Mouse (Mus musculus) testis, adult 2 months (tissue): ENCODE measurements around the gene Pbx3. TPM values are rescaled to one million over a fixed set of nuclear protein-coding genes. Genes with fewer than 3 reads are reported as not detected.

Source experiments
- H3K27ac ChIP-seq: fragments of 200-500 bp; 2 replicates; pipeline ENCODE4 v1.5.1; 2012; ENCODE audit warnings: low read depth, low read length; ENCODE audit not compliant: control insufficient read depth, insufficient read depth
- H3K27me3 ChIP-seq: fragments of 200-500 bp; 2 replicates; pipeline ENCODE4 v1.6.1; 2012; ENCODE audit warnings: mild to moderate bottlenecking, low read length, moderate library complexity; ENCODE audit not compliant: control insufficient read depth, insufficient read depth
- H3K36me3 ChIP-seq: fragments of 200-500 bp; 2 replicates; pipeline ENCODE4 v1.6.1; 2012; ENCODE audit warnings: mild to moderate bottlenecking, low read length; ENCODE audit not compliant: control insufficient read depth, insufficient read depth
- H3K4me1 ChIP-seq: fragments of 200-500 bp; 2 replicates; pipeline ENCODE4 v1.6.1; 2012; ENCODE audit warnings: low read length; ENCODE audit not compliant: control insufficient read depth, insufficient read depth
- H3K4me3 ChIP-seq: fragments of 200-500 bp; 2 replicates; pipeline ENCODE4 v1.5.1; 2012; ENCODE audit warnings: low read depth, mild to moderate bottlenecking, low read length, moderate library complexity, mixed read lengths; ENCODE audit not compliant: control insufficient read depth
- CTCF ChIP-seq: fragments of 200-500 bp; IDR thresholded peaks from 2 replicates; pipeline ENCODE4 v1.5.1; 2012; ENCODE audit warnings: low read depth, mild to moderate bottlenecking, inconsistent platforms, low read length, moderate library complexity; ENCODE audit not compliant: control insufficient read depth, insufficient read depth, insufficient replicate concordance
- POLR2A ChIP-seq: fragments of 200-500 bp; IDR thresholded peaks from 2 replicates; pipeline ENCODE4 v1.6.1; 2012; ENCODE audit warnings: low read depth, mild to moderate bottlenecking, inconsistent platforms, low read length, moderate library complexity; ENCODE audit not compliant: control insufficient read depth
- polyA plus RNA-seq: library from polyadenylated mRNA; depleted of rRNA; stranded (reverse); fragments of >200 nt; gene quantifications from 2 replicates; pipeline ENCODE4 v1.2.3, GENCODE M21; 2012

The Pbx3 gene
- polyA plus RNA-seq, 1 experiment, result 5.9 TPM

DNA sequence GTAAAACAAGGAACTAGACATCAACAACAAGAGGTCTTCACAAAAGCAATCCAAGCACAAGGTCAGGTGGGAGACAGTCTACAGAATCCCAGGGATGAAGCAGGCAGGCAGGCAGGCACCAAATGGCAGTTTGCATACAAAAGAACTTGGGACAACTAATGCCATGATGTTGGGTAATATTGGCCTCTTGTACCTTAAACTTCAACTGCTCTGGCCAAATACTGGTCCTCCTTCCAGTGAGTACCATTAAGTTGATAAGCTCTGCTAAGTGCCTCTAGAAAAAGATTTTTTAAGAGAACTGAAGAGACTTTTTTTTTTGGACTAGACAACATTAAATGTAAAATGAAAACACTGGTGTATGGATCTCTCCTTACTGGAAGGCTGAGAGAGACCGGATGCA lies 83.2 kb downstream of the Pbx3 start:
- no peak overlapping the region for H3K4me3 ChIP-seq
- no peaks in the 10 kb centered on the region for H3K4me1 ChIP-seq
- no peaks in the 10 kb centered on the region for H3K27me3 ChIP-seq
- H3K27ac ChIP-seq, result no peak overlapping the region
- TF ChIP-seq CTCF (no peak), POLR2A (no peak)
- H3K36me3 ChIP-seq, result no peaks in the 10 kb centered on the region

DNA sequence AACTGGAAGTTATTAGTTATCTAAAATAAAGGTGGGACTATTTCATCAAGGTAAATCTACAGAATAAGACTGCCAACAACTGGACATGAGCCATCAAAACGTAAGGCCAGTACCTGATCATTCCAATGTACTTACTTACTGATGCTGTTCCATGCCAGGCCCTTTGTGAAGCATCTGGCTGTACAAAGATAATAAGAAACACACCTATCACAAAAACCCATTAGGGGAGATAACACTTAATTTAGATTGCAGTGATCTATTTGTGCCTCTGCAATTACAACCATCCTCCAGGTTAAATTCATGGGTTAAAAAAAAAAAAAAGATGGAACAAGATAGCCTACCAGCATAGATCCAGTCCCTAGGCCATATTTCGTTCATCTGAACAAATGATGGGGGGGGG lies 88.7 kb downstream of the Pbx3 start:
- no peak overlapping the region for H3K27ac ChIP-seq
- H3K27me3 ChIP-seq, result no peaks in the 10 kb centered on the region
- no peak for TF ChIP-seq POLR2A
- TF ChIP-seq CTCF, result no peak
- H3K4me1 ChIP-seq, result no peaks in the 10 kb centered on the region
- no peaks in the 10 kb centered on the region for H3K36me3 ChIP-seq
- H3K4me3 ChIP-seq, result no peak overlapping the region

DNA sequence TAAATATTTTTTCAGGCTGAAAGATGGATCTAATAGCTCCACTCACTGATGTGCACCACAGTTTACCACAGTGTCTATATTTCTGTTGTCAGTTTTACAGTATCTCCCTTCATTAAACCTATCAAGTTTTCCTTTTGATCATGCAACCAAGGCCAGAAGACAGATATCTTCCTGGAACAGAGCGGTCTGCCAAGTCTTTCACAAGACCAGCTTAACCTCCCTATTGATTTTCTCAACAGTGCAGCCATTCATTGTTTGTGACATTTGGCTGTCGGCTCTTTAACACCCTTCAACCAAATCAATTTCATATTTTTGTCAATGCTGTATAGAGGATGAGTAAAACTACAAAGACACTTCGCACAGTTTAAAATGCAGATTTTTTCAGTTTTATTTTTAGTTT lies 91.9 kb downstream of the Pbx3 start:
- Histone ChIP-seq H3K27me3 (no peaks in the 10 kb centered on the region), H3K27ac (no peak overlapping the region), H3K4me3 (no peak overlapping the region), H3K4me1 (no peaks in the 10 kb centered on the region), H3K36me3 (no peaks in the 10 kb centered on the region)
- TF ChIP-seq CTCF (no peak), POLR2A (no peak)

DNA sequence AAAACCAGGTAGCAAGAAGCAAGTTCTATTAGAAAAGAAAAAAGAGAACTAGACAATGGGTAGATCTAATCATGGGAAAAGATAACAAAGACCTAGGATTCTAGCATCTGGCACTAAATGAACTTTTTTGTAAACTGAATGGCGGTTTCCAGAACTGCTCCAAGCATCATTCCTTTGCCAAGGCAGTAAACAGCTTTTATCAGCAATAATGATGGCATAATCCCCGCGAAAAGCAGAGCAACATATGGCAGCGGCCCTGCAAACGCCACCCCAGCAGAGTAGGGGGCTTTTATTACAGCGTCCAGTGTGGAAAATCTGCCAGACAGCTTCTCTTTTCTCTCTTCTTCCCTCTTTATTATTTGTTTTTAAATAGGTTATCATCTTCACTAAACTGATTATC lies 93.2 kb downstream of the Pbx3 start:
- Histone ChIP-seq H3K27ac (no peak overlapping the region), H3K4me3 (no peak overlapping the region), H3K36me3 (no peaks in the 10 kb centered on the region), H3K27me3 (no peaks in the 10 kb centered on the region), H3K4me1 (no peaks in the 10 kb centered on the region)
- TF ChIP-seq POLR2A, result no peak
- TF ChIP-seq CTCF, result no peak

DNA sequence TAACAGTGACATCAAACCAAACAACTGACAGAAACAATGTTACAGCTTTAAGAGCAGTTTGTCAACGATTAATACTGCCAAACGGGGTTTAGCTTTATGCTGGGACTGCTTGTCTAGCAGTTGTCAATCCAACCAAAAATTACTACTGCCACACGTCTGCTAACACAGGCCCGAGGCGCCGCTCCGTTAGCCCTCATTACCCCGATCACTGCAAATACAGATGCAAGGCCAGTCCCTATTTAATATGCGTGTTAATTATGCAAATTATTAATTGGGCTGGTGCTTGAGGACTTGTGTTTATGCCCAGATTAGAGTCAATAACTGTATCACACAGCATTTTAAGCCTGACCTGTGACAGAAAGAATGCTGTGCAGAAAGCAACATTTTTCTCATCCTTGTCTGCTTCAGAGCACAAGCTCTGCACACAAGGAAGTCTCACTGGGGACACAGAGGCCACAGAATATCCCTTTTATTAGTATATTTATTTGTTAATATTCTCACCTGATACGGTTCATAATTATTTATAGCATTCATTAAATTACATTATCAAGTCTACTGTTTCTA lies 97.2 kb downstream of the Pbx3 start:
- Histone ChIP-seq H3K27me3 (no peaks in the 10 kb centered on the region), H3K4me3 (no peak overlapping the region), H3K27ac (no peak overlapping the region), H3K4me1 (no peaks in the 10 kb centered on the region), H3K36me3 (no peaks in the 10 kb centered on the region)
- TF ChIP-seq CTCF, result no peak
- no peak for TF ChIP-seq POLR2A

DNA sequence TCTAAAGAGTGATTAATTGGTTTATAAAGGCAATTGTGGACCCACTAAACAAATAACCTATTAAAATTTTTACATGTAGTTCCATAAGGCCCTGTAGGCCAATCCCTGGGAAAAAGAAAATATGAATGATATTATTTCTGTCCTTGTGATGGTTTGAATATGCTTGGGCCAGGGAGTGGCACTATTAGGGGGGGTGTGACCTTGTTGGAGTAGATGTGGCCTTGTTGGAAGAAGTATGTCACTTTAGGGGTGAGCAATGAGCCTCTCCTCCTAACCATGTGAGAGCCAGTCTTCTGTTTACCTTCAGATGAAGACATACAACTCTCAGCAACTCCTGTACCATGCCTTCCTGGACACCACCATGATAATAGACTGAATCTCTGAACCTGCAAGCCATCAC lies 110.9 kb downstream of the Pbx3 start:
- Histone ChIP-seq H3K27ac (no peak overlapping the region), H3K4me3 (no peak overlapping the region), H3K4me1 (no peaks in the 10 kb centered on the region), H3K27me3 (no peaks in the 10 kb centered on the region), H3K36me3 (no peaks in the 10 kb centered on the region)
- TF ChIP-seq POLR2A (no peak), CTCF (no peak)

DNA sequence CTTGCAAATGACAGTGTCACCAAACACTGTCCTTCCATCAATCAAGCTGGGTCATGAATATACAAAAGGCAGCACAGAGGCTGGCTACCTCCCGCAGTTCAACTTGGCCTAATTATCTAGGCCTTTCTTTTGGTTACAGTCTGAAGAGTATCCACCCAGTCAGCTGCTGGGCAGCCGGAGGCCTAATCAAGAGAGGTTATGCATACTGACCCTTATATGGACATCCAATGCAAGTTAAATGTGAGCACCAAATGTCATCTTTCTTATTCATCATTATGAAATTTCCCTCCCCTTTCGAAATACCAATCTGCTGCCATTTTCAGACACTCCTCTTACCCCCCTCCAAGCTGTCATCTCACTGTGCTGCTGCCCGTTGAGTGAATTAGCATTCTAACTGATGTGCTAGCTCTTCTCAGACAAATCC lies 112.3 kb downstream of the Pbx3 start:
- Histone ChIP-seq H3K4me1 (no peaks in the 10 kb centered on the region), H3K4me3 (no peak overlapping the region), H3K27me3 (no peaks in the 10 kb centered on the region), H3K36me3 (no peaks in the 10 kb centered on the region), H3K27ac (no peak overlapping the region)
- TF ChIP-seq POLR2A, result no peak
- no peak for TF ChIP-seq CTCF

DNA sequence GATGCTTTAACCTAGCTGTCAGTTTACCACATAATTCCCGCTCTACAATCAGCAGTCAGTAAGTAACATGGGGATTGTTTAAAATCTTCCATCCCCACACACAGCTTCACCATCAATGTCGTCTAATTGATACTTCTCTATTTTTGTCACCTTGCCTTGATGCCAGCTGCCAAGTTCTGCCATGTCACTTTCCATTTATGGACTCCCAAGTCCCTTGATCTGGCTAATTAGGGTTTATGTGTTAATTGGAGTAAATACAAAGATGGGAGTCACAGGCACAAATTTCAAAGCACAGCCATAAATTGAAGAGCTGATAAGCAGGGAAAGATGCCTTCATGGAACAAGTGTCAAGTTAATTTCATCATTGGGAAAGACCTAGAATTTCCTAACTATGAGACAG lies 114.7 kb downstream of the Pbx3 start:
- H3K4me1 ChIP-seq, result no peaks in the 10 kb centered on the region
- no peak for TF ChIP-seq CTCF
- TF ChIP-seq POLR2A, result no peak
- no peak overlapping the region for H3K4me3 ChIP-seq
- H3K27me3 ChIP-seq, result no peaks in the 10 kb centered on the region
- no peaks in the 10 kb centered on the region for H3K36me3 ChIP-seq
- H3K27ac ChIP-seq, result no peak overlapping the region
